In the genomic region with DNA sequence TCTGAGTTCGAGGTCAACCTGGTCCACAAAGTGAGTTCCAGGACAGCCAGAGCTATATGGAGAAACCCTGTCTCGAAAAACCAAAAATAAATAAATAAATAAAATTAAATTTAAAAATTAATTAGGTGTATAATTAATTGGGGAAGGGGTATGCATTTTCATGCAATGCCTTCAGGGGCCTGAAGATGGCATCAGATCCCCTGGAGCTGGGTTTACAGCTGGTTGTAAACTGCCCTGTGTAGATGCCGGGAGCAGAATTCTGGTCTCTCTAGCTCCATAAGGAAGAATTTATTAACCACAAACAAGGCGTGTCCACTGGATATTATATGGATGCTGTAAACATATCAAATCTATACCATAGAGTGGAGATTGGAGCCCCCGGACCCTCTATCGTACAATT, we compare ENCODE assay signal across 16 mouse cellular contexts.
DNase-seq lines count a peak whose midpoint lies in the region; ATAC-seq and TF ChIP-seq lines count a peak whose summit lies in the region.
"Had no signal": no experiment of that assay in that cellular context is flagged by ENCODE, and none has a peak within 500 bp of the region (broad histone marks: within the 10 kb centered on the region; RNA-seq: fewer than 3 reads in every experiment).

No protein-coding gene starts in this region.

- no peaks in the 10 kb centered on the region for H3K9me3 ChIP-seq in intestine, postnatal 0 days (ENCODE audit: control insufficient read depth)
- no peaks in the 10 kb centered on the region for H3K9me3 ChIP-seq in intestine, embryonic 16.5 days (ENCODE audit: control insufficient read depth, low read length)
- no peaks in the 10 kb centered on the region for H3K9me3 ChIP-seq in ES-Bruce4 (replicated peaks; ENCODE audit: control insufficient read depth, insufficient read depth, low read length, poor library complexity, severe bottlenecking)
- H3K9me3 ChIP-seq: heart, embryonic 12.5 days; hindbrain, embryonic 12.5 days; midbrain, embryonic 10.5 days had no signal

- no peak overlapping the region for H3K9ac ChIP-seq in intestine, postnatal 0 days (ENCODE audit: low read depth, low read length)
- no peak overlapping the region for H3K9ac ChIP-seq in intestine, embryonic 16.5 days (ENCODE audit: low read depth, low read length)
- no peak overlapping the region for H3K9ac ChIP-seq in ES-Bruce4 (ENCODE audit: low read depth, poor library complexity, severe bottlenecking)
- H3K9ac ChIP-seq: heart, embryonic 12.5 days; hindbrain, embryonic 12.5 days had no signal

- no peaks in the 10 kb centered on the region for H3K36me3 ChIP-seq in intestine, postnatal 0 days (ENCODE audit: control insufficient read depth, insufficient read depth)
- H3K36me3 ChIP-seq in intestine, embryonic 16.5 days (ENCODE audit: control insufficient read depth, insufficient read depth, low read length) = no peaks in the 10 kb centered on the region
- H3K36me3 ChIP-seq in ES-Bruce4 (ENCODE audit: control insufficient read depth, insufficient read depth, low read length, poor library complexity, severe bottlenecking) = no peaks in the 10 kb centered on the region
- no peaks in the 10 kb centered on the region for H3K36me3 ChIP-seq in splenic B cell, adult 2 months (ENCODE audit: control insufficient read depth, insufficient read depth, low read length, poor library complexity, severe bottlenecking)
- H3K36me3 ChIP-seq: heart, embryonic 12.5 days; hindbrain, embryonic 12.5 days; midbrain, embryonic 10.5 days had no signal

- TF ChIP-seq EP300 in ES-Bruce4 (IDR thresholded peaks at IDR 0.05; ENCODE audit: insufficient read depth, low read depth, low read length) = no peak

- no peak for DNase-seq in lung, adult 2 months
- no peak for DNase-seq in lung, postnatal 10 days
- peak; percentile 21 for DNase-seq in splenic B cell, adult 2 months (ENCODE audit: low read depth, low spot score)
- DNase-seq in embryo, embryonic 11 days = no peak
- DNase-seq: adrenal gland, adult 8-10 months; cerebellum, postnatal 10 days; heart, postnatal 14 days; right cerebral cortex, postnatal 4 days had no signal

- no peak overlapping the region for H3K4me3 ChIP-seq in intestine, postnatal 0 days (ENCODE audit: low read depth, low read length)
- H3K4me3 ChIP-seq in intestine, embryonic 16.5 days (ENCODE audit: low read length) = no peak overlapping the region
- H3K4me3 ChIP-seq in lung, adult 2 months (replicated peaks; ENCODE audit: extremely low read depth, low read depth, low read length) = no peak overlapping the region
- H3K4me3 ChIP-seq in ES-Bruce4 (ENCODE audit: low read depth, low read length) = no peak overlapping the region
- H3K4me3 ChIP-seq: heart, embryonic 12.5 days; hindbrain, embryonic 12.5 days; midbrain, embryonic 10.5 days had no signal

- no peaks in the 10 kb centered on the region for H3K27me3 ChIP-seq in intestine, postnatal 0 days (replicated peaks; ENCODE audit: control insufficient read depth, insufficient read depth, low read length)
- no peaks in the 10 kb centered on the region for H3K27me3 ChIP-seq in intestine, embryonic 16.5 days (replicated peaks; ENCODE audit: control insufficient read depth, insufficient read depth, low read length)
- no peaks in the 10 kb centered on the region for H3K27me3 ChIP-seq in ES-Bruce4 (ENCODE audit: control insufficient read depth, insufficient read depth, low read length, poor library complexity, severe bottlenecking)
- H3K27me3 ChIP-seq in splenic B cell, adult 2 months (ENCODE audit: control insufficient read depth, insufficient read depth, low read length, poor library complexity, severe bottlenecking) = no peaks in the 10 kb centered on the region
- H3K27me3 ChIP-seq: heart, embryonic 12.5 days; hindbrain, embryonic 12.5 days had no signal

- WGBS in intestine, postnatal 0 days = 84% methylated on average over 6 of the region's 6 CpGs
- WGBS in intestine, embryonic 16.5 days = 90% methylated on average over 6 of the region's 6 CpGs
- WGBS in lung, adult 2 months = 95% methylated on average over 6 of the region's 6 CpGs

- H3K4me2 ChIP-seq in intestine, postnatal 0 days (replicated peaks; ENCODE audit: low read depth) = no peak overlapping the region
- no peak overlapping the region for H3K4me2 ChIP-seq in intestine, embryonic 16.5 days (ENCODE audit: low read depth, low read length)
- H3K4me2 ChIP-seq: heart, embryonic 12.5 days; hindbrain, embryonic 12.5 days had no signal

- TF ChIP-seq CTCF in intestine, postnatal 0 days (IDR thresholded peaks at IDR 0.05; ENCODE audit: low read depth) = peak; percentile 61
- 0 out of 2 replicates have a peak, but pooled peaks have one; percentile 15 for TF ChIP-seq CTCF in lung, adult 2 months (IDR thresholded peaks at IDR 0.05; ENCODE audit: insufficient read depth, low read length)
- TF ChIP-seq CTCF in ES-Bruce4 (IDR thresholded peaks at IDR 0.05; ENCODE audit: low read depth, low read length) = peak; percentile 35

- no peak overlapping the region for H3K27ac ChIP-seq in intestine, postnatal 0 days (ENCODE audit: low read depth, low read length)
- no peak overlapping the region for H3K27ac ChIP-seq in intestine, embryonic 16.5 days (ENCODE audit: low read length)
- H3K27ac ChIP-seq in ES-Bruce4 (ENCODE audit: insufficient read depth, low read length) = no peak overlapping the region
- H3K27ac ChIP-seq: hindbrain, embryonic 12.5 days; macrophage; midbrain, embryonic 10.5 days had no signal

- TF ChIP-seq POLR2A in lung, adult 2 months (IDR thresholded peaks at IDR 0.05; ENCODE audit: borderline replicate concordance, extremely low read depth, low read depth, low read length) = no peak
- no peak for TF ChIP-seq POLR2A in ES-Bruce4 (IDR thresholded peaks at IDR 0.05; ENCODE audit: insufficient read depth, low read length)

- no peak for ATAC-seq in intestine, postnatal 0 days
- ATAC-seq in intestine, embryonic 16.5 days = no peak
- ATAC-seq: forebrain, embryonic 16.5 days had no signal

- H3K4me1 ChIP-seq in intestine, postnatal 0 days (replicated peaks; ENCODE audit: control insufficient read depth, insufficient read depth, low read length) = 0 out of 2 replicates have a peak, but pooled peaks cover 13% of the 10 kb centered on the region
- 0 out of 2 replicates have a peak, but pooled peaks cover 13% of the 10 kb centered on the region for H3K4me1 ChIP-seq in intestine, embryonic 16.5 days (ENCODE audit: control insufficient read depth, insufficient read depth, low read length)
- no peaks in the 10 kb centered on the region for H3K4me1 ChIP-seq in lung, adult 2 months (ENCODE audit: control insufficient read depth, insufficient read depth, low read length)
- H3K4me1 ChIP-seq in ES-Bruce4 (ENCODE audit: control insufficient read depth, insufficient read depth, low read length) = no peaks in the 10 kb centered on the region
- H3K4me1 ChIP-seq: hindbrain, embryonic 12.5 days; midbrain, embryonic 10.5 days had no signal
